Mouse (Mus musculus) left cerebral cortex, adult 8-10 months (tissue): ENCODE results near the gene P4ha3. TPM values are rescaled to one million over a fixed set of nuclear protein-coding genes. Genes with fewer than 3 reads are reported as not detected.

ENCODE experiments used
- DNase-seq, 2 experiments: peaks; one replicate each; pipeline ENCODE4 v3.0.0; 2022; ENCODE audit warnings: low spot score in 2 of 2
- total RNA-seq, 4 experiments: library from RNA; stranded (reverse); gene quantifications; 2 replicates each; pipeline ENCODE4 v1.2.4; 2022

P4ha3 gene
- total RNA-seq, 4 experiments from 2014 or later = 4.4 to 8.6 (median 6.8) TPM

DNA sequence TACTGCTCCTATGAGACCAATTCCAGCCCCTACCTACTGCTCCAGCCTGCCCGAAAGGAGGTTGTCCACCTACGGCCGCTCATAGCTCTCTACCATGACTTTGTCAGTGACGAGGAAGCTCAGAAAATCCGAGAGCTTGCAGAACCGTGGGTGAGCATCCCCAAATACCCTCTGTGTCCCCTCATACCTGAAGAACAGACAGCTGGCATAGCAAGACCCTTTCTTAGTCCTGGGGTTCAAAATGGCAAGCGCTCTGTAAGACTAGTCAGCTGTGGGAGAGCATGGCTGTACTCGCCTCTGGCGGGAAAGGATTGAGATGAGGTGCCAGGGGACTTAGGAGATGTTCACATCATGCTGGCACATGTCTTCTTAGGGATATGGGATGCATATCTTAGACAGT is 20.6 kb downstream of the P4ha3 start:
- no peak for DNase-seq

DNA sequence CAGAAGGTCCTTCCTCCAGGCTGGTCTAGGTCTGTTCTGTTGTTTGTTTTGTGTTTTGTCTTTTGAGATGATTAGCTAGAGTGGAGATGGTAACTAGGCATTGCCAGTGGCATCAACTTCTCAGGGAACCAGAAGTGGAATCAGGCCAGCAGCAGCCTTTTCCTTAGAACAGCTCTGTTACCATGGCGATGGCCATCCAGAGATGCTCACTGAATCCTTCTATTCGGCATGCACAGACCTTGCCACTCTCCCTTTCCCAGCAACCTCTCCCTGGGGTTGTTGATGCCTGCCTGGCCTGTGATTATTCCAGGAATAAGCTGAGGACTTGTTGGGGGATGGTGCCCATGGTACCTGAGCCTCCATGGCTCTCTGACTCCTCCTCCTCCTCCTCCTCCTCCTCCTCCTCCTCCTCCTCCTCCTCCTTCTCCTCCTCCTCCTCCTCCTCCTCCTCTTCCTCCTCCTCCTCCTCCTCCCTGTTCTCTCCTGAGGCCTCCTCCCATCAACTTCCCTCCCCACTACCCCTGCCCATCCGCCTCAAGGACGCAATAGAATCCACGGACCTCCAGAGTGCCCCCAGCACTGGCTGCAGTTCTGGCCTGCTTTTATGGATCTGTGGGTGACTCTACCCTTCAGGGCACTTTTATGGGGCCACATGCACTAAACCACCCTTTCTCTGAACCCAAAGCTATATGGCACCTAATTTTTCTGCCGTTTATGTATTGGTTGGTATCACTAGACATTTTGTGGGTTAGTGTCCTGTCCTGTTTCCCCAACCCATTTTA is 22.7 kb downstream of the P4ha3 start:
- peak in 1 of 2 experiments; percentile 74 for DNase-seq

DNA sequence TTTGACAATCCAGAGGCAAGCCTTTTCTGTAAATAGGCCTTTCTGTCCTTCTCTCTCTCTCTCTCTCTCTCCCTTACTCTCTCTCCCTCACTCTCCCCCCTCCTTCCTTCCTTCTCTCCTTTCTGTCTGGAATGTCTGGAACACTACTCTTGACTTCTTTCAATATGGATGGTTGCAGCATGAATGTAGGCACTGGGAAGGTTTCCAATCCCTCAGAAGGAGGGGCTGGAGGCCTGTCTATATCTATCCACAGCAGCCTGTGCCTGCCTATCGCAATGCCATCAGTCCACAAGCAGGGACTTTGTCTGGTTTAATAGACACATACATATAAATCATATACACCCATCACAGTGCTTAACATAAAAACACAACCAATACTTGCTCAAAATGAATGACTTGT is 23.9 kb downstream of the P4ha3 start:
- no peak for DNase-seq

GRCm38 (mm10) chr7:100309679-100310078 is 24.4 kb downstream of the P4ha3 start:
- DNase-seq = no peak

DNA sequence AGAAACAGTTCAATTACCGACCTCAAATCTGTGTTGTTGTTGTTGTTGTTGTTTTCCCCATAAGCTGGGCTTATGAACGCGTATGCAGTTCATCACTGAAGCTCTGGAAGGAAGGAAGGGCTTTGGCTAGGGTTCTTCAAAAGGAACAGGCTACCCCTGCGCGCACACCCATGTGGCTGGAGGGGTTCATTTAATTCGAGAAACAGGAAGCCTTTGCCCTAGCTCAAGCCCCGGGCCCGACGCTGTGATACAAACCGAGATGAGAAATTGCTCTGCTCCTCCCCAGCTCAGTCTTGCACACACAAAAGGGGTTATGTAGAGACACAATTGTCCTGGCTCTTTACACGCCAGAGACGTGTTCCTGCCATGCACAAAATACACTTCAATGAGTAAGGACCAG is 25.0 kb downstream of the P4ha3 start:
- no peak for DNase-seq

GRCm38 (mm10) chr7:100312716-100313115 is 27.4 kb downstream of the P4ha3 start:
- no peak for DNase-seq

DNA sequence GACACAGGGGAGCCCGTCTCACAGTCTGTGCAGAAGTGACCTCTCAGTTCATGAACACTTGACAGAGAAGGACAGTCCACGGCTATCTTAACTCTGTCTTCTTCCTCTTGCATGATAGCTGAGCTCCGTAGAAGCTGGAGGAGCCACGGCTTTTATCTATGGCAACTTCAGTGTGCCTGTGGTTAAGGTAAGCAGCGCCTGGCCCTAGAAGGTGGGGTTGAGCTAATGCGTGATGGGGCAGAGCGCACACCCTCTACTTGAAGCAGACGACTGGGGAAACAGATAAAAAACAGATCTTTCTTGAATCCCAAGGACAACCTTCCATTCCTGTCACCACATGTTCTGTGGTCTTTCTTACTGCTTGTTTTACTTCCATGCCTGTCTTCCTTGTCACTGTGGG is 31.6 kb downstream of the P4ha3 start:
- DNase-seq = no peak

- DNase-seq = no peak
Observed at GRCm38 (mm10) chr7:100317534-100317933, 32.2 kb downstream of the P4ha3 start.

DNA sequence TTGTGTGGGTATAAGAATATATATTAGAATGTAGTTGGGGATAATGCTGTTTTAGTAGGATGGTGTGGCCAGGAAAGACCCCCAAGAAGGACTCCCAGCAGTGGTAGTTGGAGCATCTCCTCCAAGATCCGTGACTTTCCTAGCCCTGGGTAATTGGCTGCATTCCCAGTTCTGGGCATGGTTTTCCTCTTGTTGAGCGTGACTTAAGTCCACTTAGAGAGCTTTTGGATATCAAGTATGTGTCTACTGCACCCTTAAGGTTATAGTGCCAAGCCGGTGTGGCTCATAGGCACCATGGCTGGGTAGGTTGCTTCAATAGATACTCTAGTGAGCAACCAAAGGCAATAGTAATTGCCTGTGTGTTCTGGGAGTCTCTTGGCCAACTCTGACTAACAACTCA is 38.4 kb downstream of the P4ha3 start:
- no peak for DNase-seq

- DNase-seq = no peak
Observed at GRCm38 (mm10) chr7:100325482-100325881, 40.2 kb downstream of the P4ha3 start.

DNA sequence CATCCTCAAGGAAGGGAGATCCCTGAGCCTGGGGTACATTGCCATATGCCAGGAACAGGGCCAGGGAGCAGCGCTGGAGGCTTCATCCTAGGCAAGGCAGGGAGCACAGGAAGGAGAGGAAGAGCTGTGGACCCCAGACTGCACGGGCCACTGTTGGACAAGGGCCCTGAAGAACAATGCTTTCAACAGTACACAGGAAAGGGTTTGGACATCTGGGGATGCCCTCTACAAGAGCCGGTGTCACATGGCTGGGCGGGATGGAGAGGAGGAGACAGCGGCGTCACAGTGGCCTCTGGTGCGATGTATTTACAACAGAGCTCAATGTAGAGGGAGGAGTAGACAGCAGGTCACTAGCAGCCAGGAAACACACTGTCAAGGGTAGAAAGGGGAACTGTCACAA is 42.2 kb downstream of the P4ha3 start:
- DNase-seq = no peak

DNA sequence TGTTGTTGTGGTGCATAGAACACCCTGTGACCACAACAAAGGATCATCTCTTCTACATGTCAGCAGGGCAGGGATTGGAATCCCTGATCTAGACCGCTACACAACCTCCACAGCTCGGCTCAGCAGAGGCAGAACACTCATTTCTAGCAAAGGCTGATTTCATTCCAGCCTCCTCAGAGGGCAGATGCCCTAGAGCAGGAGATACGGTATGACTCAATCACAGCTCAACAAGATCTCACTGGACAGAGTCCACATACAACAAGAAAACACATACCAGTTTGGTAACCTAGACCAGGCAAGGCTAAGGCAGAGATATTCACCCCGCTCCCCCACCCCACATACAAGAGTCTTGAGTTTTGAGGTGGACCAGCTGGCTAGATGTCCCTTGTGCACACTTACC is 43.3 kb downstream of the P4ha3 start:
- no peak for DNase-seq

- DNase-seq = no peak
Observed at GRCm38 (mm10) chr7:100331269-100331668, 45.9 kb downstream of the P4ha3 start.

GRCm38 (mm10) chr7:100335921-100336320 is 50.6 kb downstream of the P4ha3 start:
- DNase-seq = no peak

- DNase-seq = no peak
Observed at GRCm38 (mm10) chr7:100354984-100355383, 69.7 kb downstream of the P4ha3 start.

DNA sequence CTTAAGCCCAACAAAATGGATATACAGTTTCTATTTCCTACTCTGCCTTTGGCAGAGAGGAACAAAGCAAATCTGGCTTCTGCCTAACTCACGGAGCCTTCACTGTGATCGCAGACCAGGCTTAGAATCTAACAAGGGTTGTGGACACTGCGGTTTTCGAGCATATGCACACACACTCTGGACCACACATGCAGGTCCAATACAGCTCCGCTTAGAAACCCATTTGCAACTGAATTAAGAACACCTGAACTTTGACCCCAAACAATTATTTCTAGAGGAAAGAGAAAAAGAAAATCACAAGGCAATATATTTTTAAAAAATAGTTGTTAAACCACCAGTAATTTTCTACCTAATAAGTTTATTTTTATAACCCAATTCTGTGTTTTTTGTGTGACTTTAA is 71.0 kb downstream of the P4ha3 start:
- DNase-seq = no peak

DNA sequence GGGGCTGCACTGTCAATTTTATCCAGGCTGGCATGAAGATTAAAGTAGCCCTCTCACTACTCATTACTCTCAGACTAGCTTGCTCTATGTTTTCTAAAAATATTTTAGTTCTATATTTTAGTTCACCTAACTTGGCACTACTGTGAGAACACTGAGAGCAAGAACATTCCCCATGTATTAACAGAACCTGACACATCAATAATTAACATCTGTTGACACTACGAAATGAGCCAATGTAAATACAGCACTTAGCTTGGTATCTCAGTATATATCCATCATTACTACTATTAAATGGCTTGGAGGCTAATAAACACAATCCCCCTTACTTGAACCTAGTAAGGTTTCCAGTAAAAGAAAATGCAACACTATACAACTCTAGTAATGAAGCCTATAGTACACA is 71.4 kb downstream of the P4ha3 start:
- DNase-seq = no peak

DNA sequence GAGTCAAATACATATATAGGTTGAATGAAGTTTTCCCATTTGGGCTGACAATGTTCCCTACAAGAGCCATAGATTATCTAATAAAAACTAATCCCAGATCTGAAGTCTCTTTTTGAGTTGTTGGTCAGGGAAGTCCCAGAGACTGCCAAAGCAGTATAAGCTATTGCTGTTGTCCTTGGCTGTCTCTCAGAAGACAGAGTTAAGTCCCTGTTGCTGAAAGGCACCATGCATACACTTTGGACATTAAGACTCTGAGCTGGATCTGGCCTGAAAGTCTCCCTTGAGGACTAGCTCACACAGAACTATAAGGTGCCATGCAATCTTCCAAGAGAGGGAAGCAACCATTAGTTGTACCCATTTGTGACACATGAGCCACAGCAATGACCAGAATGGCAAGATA is 72.5 kb downstream of the P4ha3 start:
- DNase-seq = no peak

GRCm38 (mm10) chr7:100363162-100363561 is 77.8 kb downstream of the P4ha3 start:
- DNase-seq = no peak

GRCm38 (mm10) chr7:100364888-100365287 is 79.6 kb downstream of the P4ha3 start:
- no peak for DNase-seq
